In the genomic region with DNA sequence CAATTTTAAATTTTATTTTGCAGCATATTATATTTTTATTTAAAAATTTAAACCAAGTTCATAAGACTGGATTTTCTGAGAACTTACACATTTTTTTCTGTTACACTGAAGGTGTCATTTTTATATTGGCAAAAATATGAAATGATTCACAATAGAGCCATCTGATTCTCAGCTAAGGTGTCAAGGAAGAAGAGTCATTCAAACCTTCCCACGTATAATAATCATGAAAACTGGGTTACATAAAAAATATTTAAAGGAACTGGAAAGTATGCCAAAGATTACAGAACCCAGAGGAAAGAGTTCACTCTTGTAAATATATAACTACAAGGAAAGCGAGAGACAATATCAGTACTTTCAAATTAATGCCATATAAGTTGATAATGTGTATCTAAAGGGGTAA, we compare ENCODE assay signal across 25 mouse cellular contexts.
"Had no signal": no experiment of that assay in that cellular context is flagged by ENCODE, and none has a peak within 500 bp of the region (broad histone marks: within the 10 kb centered on the region; RNA-seq: fewer than 3 reads in every experiment).

No protein-coding gene starts in this region.

- H3K9me3 ChIP-seq: heart, embryonic 13.5 days; heart, embryonic 15.5 days; hindbrain, embryonic 13.5 days; hindbrain, embryonic 15.5 days; kidney, embryonic 15.5 days; limb, embryonic 13.5 days; limb, embryonic 15.5 days; liver, embryonic 13.5 days; liver, embryonic 15.5 days had no signal

- H3K4me3 ChIP-seq: heart, adult 2 months; heart, embryonic 13.5 days; heart, embryonic 15.5 days; hindbrain, embryonic 13.5 days; hindbrain, embryonic 15.5 days; kidney, embryonic 15.5 days; limb, embryonic 13.5 days; limb, embryonic 15.5 days; liver, embryonic 13.5 days; liver, embryonic 15.5 days had no signal

- ATAC-seq: hindbrain, postnatal 0 days; intestine, embryonic 16.5 days had no signal

- H3K4me1 ChIP-seq: heart, embryonic 13.5 days; heart, embryonic 15.5 days; hindbrain, embryonic 13.5 days; hindbrain, embryonic 15.5 days; kidney, embryonic 15.5 days; limb, embryonic 13.5 days; limb, embryonic 15.5 days; liver, embryonic 13.5 days; liver, embryonic 15.5 days had no signal

- DNase-seq: gastrocnemius, postnatal 14 days; gastrocnemius, postnatal 36 days; heart, adult 2 months; heart, postnatal 14 days; heart, postnatal 36 days; kidney, adult 11 months; kidney, adult 2 months; kidney, adult 9 months; kidney, postnatal 14 days; kidney, postnatal 36 days; layer of hippocampus, adult 9-11 months; layer of hippocampus, postnatal 36 days; left cerebral cortex, postnatal 4 days; liver, embryonic 13.5 days had no signal

- H3K27ac ChIP-seq: heart, adult 2 months; heart, embryonic 13.5 days; heart, embryonic 15.5 days; hindbrain, embryonic 13.5 days; hindbrain, embryonic 15.5 days; hindbrain, postnatal 0 days; kidney, embryonic 15.5 days; kidney, postnatal 0 days; limb, embryonic 13.5 days; limb, embryonic 15.5 days; liver, embryonic 13.5 days; liver, embryonic 15.5 days had no signal

- H3K27me3 ChIP-seq: heart, embryonic 13.5 days; heart, embryonic 15.5 days; hindbrain, embryonic 13.5 days; hindbrain, embryonic 15.5 days; kidney, embryonic 15.5 days; limb, embryonic 13.5 days; limb, embryonic 15.5 days; liver, embryonic 13.5 days; liver, embryonic 15.5 days had no signal

- H3K36me3 ChIP-seq: heart, embryonic 13.5 days; heart, embryonic 15.5 days; hindbrain, embryonic 13.5 days; hindbrain, embryonic 15.5 days; kidney, embryonic 15.5 days; limb, embryonic 13.5 days; limb, embryonic 15.5 days; liver, embryonic 13.5 days; liver, embryonic 15.5 days had no signal
